Mouse (Mus musculus): ENCODE results near the gene Gm20388.

- TF ChIP-seq CTCF (IDR thresholded peaks at IDR 0.05; ENCODE audit: low read depth) (peak; percentile 20; the same call in 1 of the 2 replicates), EP300 (IDR thresholded peaks at IDR 0.05; ENCODE audit: low read depth) (no peak)
These were observed 3970.2 kb downstream of the Gm20388 start for GRCm38 (mm10) chr8:123880821-123881350.

Data from liver, embryonic 14.5 days (tissue).